Mouse (Mus musculus): ENCODE measurements around the gene Josd2. TPM values are rescaled to one million over a fixed set of nuclear protein-coding genes. Genes with fewer than 3 reads are reported as not detected.

Gene Josd2
- polyA plus RNA-seq, 1 experiment from 2014 or later: 70.4 TPM

DNA sequence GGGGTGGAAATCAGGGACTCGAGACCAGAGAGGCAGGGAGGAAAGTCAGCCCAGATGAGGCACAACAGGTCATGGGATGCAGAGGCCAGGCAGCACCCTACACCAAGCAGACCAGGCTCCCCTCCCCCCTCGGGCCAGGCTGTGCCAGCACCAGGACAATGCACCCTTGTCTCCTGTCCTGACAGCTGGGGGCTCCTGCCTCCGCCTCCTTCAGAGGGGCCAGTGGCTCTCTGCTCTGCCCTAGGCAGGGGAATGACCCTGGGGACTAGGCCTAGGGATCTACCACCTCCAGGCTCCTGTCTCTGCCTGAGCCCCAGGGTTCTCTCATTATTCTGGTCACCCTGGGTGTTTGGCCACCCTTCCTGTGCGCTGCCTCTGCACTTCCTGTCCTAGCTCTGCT lies 6.6 kb downstream of the Josd2 start:
- POLR2A ChIA-PET: no interaction called here
- no peak for TF ChIP-seq CTCF (IDR thresholded peaks at IDR 0.05)
- CTCF ChIA-PET: no interaction called here
- H3K27me3 ChIP-seq: peaks cover 33% of the 10 kb centered on the region
- ATAC-seq (no peak), DNase-seq (ENCODE audit: low read depth, low spot score) (no peak)
- in situ Hi-C loops (cut with MboI; ENCODE audit: low pct_unique_long_range_greater_than_20kb): no loop called here

DNA sequence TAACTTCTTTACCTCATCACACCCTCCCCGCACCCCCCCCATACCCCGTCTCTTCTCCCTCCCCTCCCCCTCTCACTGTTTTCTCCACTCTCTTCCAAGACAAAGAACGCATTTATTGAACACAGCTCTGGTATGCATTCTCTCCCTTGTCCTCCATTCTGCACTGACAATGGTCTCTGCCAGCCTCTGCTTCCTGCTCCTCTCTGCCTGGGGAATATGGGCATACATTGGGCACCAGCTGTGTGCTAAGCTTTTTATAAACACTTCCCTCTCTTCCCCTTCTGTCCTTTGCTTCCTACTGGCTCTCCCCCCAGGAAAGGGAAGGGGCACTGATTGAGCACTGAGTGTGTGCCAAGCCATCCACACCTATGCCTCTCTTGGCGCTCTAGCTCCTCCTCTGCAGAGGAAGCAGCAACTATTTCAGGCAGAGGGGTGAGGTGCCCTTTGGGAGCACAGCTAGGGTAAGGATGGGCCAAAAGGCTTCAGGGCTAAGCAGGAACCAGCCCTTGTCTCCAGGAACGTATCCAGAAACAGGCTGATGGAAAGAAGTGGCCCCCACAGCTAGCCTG lies 7.3 kb downstream of the Josd2 start:
- DNase-seq (ENCODE audit: low read depth, low spot score) (no peak), ATAC-seq (no peak)
- POLR2A ChIA-PET: no interaction called here
- CTCF ChIA-PET: no interaction called here
- no peak for TF ChIP-seq CTCF (IDR thresholded peaks at IDR 0.05)
- in situ Hi-C loops (cut with MboI; ENCODE audit: low pct_unique_long_range_greater_than_20kb): no loop called here
- H3K27me3 ChIP-seq: peaks cover 35% of the 10 kb centered on the region

DNA sequence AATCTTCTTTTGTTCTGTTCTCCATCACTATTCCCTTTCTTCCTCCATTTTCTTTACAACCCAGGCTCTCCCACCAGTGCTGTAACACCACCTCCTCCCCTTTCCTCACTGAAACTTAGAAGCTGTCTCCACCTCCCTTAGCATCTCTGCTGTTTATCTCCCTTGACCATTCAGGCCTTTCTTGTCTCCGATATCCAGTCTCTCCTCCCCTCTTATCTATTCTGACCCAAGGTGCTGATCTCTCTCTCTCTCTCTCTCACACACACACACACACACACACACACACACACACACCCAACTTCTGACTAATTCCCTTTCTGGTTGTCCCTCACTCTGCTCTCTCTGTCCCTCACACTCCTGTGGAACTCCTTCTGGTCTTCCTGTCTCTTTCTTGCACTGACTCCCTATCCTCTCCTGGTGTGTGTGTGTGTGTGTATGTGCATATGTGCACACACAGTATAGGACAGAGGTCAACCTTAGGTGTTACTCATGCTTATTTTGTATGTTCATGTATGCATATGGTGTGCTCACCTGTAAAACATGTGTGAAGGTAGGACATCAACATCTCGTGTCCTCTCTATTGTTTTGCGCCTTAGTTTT lies 15.2 kb downstream of the Josd2 start:
- CTCF ChIA-PET: no interaction called here
- in situ Hi-C loops (cut with MboI; ENCODE audit: low pct_unique_long_range_greater_than_20kb): no loop called here

DNA sequence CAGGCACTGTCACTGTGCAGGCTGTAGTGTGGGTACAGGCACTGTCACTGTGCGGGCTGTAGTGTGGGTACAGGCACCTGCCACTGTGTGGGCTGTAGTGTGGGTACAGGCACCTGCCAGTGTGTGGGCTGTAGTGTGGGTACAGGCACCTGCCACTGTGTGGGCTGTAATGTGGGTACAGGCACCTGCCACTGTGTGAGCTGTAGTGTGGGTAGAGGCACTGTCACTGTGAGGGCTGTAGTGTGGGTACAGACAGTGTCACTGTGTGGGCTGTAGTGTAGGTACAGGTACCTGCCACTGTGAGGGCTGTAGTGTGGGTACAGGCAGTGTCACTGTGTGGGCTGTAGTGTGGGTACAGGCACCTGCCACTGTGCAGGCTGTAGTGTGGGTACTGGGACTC lies 16.3 kb downstream of the Josd2 start:
- DNase-seq (ENCODE audit: low read depth, low spot score) (no peak), ATAC-seq (no peak)
- TF ChIP-seq CTCF (IDR thresholded peaks at IDR 0.05): no peak
- in situ Hi-C loops (cut with MboI; ENCODE audit: low pct_unique_long_range_greater_than_20kb): no loop called here
- CTCF ChIA-PET: interaction anchor here (2.3 kb wide), 1 partner anchor 10 kb away, joined by 15 read pairs; the partner anchor contains the start of genes Emc10 and Fam71e1
- POLR2A ChIA-PET: no interaction called here
- H3K27me3 ChIP-seq: peaks cover 9% of the 10 kb centered on the region

More for the DNA sequence above, 15.2 kb downstream of the Josd2 start:
- DNase-seq (ENCODE audit: low read depth, low spot score) (no peak), ATAC-seq (no peak)
- TF ChIP-seq CTCF (IDR thresholded peaks at IDR 0.05): no peak
- H3K27me3 ChIP-seq: peaks cover 17% of the 10 kb centered on the region
- POLR2A ChIA-PET: no interaction called here

DNA sequence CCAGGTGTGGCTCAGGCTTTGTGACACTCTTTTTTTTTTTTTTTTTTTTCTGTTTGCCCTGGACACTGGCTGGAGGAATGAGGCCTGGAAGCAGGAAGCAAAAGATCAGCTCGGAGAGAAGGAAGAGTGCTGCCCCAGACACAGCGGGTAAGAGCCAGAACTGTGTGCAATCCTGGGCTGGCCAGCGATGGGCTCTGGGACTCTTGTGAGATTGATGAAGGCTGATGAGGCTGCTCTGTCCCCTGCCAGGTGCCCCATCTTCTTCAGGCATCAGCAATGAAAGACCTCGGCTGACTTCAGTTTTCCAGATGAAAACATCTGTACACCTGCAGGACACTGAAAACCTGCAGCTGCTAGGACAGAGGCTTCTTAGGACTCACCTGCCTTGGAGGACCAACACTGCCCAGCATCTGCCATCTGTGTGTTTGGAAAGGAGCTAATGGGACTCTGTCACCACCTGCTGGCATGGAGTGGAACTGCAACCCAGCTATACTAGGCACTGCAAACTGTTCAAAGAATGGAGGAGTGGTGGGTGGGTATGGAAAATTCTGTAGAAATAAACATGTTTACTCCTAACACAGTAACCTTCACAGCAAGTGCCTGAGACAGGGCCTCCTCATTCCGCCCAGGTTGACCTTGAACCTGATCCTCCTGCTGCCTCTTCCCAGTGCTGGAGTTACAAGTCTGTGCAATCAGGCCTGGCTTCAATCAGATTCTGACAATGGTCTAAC lies 17.2 kb downstream of the Josd2 start:
- no peak for ATAC-seq
- ChIA-PET POLR2A (no interaction called here), CTCF (interaction anchor here (1.1 to 2.4 kb wide), 4 partner anchors 10 to 222 kb away, joined by 4 to 15 read pairs (median 7); partner anchors contain the start of genes Emc10, Fam71e1 and Josd2)
- peaks cover 8% of the 10 kb centered on the region for H3K27me3 ChIP-seq
- DNase-seq (ENCODE audit: low read depth, low spot score): no peak
- in situ Hi-C loops (cut with MboI; ENCODE audit: low pct_unique_long_range_greater_than_20kb): no loop called here
- no peak for TF ChIP-seq CTCF (IDR thresholded peaks at IDR 0.05)

DNA sequence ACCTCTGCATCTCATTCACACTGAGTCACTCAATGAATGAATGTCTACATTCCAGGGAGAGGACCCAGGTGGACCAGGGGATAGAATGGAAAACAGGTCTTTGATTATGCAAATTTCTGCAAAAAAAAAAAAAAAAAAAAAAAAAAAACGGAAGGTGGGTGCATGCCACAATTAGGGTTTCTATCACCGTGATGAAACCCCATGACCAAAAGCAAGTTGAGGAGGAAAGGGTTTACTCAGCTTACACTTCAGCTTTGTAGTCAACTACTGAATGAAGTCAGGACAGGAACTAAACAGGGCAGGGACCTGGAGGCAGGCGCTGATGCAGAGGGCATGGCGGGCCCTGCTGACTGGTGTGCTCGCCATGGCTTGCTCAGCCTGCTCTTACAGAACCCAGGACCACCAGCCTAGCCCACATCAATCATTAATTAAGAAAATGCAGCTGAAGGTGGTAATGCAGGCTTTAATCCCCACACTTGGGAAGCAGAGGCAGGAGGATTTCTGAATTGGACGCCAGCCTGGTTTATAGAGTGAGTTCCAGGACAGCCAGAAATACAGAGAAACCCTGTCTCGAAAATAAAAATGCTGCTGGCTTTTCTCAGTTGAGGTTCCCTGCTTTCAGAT lies 17.9 kb downstream of the Josd2 start:
- ChIA-PET POLR2A (no interaction called here), CTCF (interaction anchor here (1.1 to 2.4 kb wide), 4 partner anchors 9 to 222 kb away, joined by 4 to 15 read pairs (median 7); partner anchors contain the start of genes Emc10, Fam71e1 and Josd2)
- TF ChIP-seq CTCF (IDR thresholded peaks at IDR 0.05): no peak

DNA sequence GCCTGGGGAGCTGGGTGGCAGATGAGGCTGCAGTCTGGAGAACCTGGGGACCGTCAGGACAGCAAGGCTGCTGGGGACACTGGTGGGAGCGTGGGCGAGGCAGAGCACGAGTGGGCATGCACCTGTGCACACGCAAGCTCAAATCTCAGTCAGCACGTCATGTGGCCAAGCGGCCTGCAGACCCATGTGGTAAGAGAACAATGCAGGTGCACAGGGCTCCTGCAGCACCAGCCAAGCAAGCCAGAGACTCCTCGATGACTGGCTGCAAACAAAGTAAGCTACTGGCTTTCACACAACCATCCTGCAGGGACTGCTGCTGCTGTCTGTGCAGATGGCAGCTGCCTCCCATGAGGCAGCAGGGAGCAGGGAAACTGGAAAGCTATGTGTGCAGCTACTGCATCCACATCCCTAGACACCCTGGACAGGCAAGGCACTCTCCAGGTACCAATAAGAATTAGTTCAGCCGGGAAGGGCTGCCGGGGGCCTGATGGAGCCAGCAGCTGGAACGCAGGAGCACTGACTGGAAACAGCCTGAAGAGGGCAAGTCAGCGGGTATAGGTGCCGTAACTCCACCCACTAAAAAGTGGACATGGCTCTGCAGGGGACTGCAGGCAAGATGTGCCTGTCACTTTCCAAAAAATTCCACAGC lies 19.3 kb downstream of the Josd2 start:
- no peak for DNase-seq (ENCODE audit: low read depth, low spot score)

More for the DNA sequence above, 17.9 kb downstream of the Josd2 start:
- ATAC-seq (no peak), DNase-seq (ENCODE audit: low read depth, low spot score) (no peak)
- peaks cover 3% of the 10 kb centered on the region for H3K27me3 ChIP-seq
- in situ Hi-C loops (cut with MboI; ENCODE audit: low pct_unique_long_range_greater_than_20kb): no loop called here

DNA sequence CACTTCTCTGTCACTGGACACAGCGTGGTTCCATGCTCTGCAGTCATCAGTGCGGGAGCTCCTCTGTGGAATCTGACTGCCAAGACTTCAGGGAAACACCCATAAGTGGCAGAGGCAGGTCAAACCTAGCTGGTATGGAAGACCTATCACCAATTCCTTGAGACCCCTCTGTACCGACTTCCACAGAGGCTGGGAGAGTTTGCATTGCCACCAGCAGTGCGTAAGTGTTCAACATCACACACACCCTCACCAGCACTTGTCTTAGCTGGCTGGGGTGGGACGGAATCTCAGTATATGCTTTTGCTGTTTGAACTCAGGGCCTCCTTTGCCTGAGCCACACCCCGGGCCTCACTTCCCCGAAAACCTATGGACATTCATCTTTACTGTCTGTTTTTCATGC lies 20.2 kb downstream of the Josd2 start:
- ChIA-PET POLR2A (interaction anchor here (1.2 kb wide), 1 partner anchor 55 kb away, joined by 3 read pairs; no protein-coding TSS in a partner anchor), CTCF (no interaction called here)
- H3K27me3 ChIP-seq: no peaks in the 10 kb centered on the region
- in situ Hi-C loops (cut with MboI; ENCODE audit: low pct_unique_long_range_greater_than_20kb): no loop called here
- DNase-seq (ENCODE audit: low read depth, low spot score) (no peak), ATAC-seq (no peak)
- no peak for TF ChIP-seq CTCF (IDR thresholded peaks at IDR 0.05)

More for the DNA sequence above, 19.3 kb downstream of the Josd2 start:
- no peak for TF ChIP-seq CTCF (IDR thresholded peaks at IDR 0.05)
- ChIA-PET POLR2A (interaction anchor here (0.8 to 1.2 kb wide), 2 partner anchors 56 to 62 kb away, joined by 3 read pairs; partner anchors contain the start of gene Pold1), CTCF (interaction anchor here (2.4 kb wide), 1 partner anchor 18 kb away, joined by 9 read pairs; the partner anchor contains the start of gene Josd2)
- no peaks in the 10 kb centered on the region for H3K27me3 ChIP-seq
- no peak for ATAC-seq
- in situ Hi-C loops (cut with MboI; ENCODE audit: low pct_unique_long_range_greater_than_20kb): no loop called here

DNA sequence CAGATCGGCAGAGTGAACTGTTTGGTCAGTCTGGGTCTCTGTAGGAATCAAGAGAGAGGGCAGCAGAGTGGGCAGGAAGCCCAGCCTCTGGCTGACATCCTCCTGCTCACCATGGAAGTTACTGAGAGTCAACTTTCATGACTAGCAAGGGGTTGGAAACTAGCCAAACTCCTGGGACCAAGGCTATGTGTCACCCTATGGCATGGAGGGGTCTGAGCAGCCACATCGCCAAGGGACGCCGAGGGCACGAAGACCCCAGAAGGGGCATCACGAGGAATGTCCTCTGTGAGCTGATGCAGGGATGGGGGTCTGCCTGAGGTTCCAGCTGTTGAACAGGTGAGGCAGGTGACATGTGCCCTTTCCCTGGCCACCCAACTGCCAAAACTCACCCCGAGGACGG lies 20.8 kb downstream of the Josd2 start:
- in situ Hi-C loops (cut with MboI; ENCODE audit: low pct_unique_long_range_greater_than_20kb): no loop called here
- DNase-seq (ENCODE audit: low read depth, low spot score): no peak

DNA sequence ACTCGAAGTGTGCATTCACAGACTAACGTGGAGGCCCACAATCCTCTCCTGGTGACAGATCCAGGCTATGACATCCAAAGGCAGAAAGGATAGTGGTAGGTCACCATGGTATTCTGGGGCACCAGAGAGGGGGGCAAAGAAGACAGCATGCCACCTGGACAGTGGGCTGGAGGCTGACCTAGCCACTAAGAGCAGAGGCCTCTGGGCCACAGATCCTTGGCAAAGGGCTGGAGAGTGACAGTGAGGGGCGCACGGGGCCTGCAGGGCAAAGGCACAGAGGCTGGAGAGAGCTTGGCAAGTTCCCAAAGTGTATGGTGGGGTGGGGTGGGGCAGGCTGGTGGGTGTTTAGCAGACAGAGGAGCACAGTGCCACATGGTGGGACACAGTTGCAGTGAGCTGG lies 22.5 kb downstream of the Josd2 start:
- H3K27me3 ChIP-seq: no peaks in the 10 kb centered on the region
- DNase-seq (ENCODE audit: low read depth, low spot score) (no peak), ATAC-seq (no peak)
- ChIA-PET POLR2A (no interaction called here), CTCF (no interaction called here)
- in situ Hi-C loops (cut with MboI; ENCODE audit: low pct_unique_long_range_greater_than_20kb): no loop called here
- TF ChIP-seq CTCF (IDR thresholded peaks at IDR 0.05): no peak

More for the DNA sequence above, 20.8 kb downstream of the Josd2 start:
- ChIA-PET CTCF (no interaction called here), POLR2A (no interaction called here)
- no peak for TF ChIP-seq CTCF (IDR thresholded peaks at IDR 0.05)
- no peaks in the 10 kb centered on the region for H3K27me3 ChIP-seq
- ATAC-seq: no peak
